Mouse (Mus musculus): ENCODE data around the gene Spag17. TPM values are rescaled to one million over a fixed set of nuclear protein-coding genes. Genes with fewer than 3 reads are reported as not detected.

The Spag17 gene
- total RNA-seq, 2 experiments from 2014 or later: not detected

- no peak for DNase-seq (ENCODE audit: low spot score)
Observed at GRCm38 (mm10) chr3:99964345-99964744, 79.1 kb downstream of the Spag17 start.

- DNase-seq (ENCODE audit: low spot score): no peak
Observed at GRCm38 (mm10) chr3:99965863-99966262, 80.7 kb downstream of the Spag17 start.

- no peak for DNase-seq (ENCODE audit: low spot score)
Observed at GRCm38 (mm10) chr3:99966285-99966684, 81.1 kb downstream of the Spag17 start.

DNA sequence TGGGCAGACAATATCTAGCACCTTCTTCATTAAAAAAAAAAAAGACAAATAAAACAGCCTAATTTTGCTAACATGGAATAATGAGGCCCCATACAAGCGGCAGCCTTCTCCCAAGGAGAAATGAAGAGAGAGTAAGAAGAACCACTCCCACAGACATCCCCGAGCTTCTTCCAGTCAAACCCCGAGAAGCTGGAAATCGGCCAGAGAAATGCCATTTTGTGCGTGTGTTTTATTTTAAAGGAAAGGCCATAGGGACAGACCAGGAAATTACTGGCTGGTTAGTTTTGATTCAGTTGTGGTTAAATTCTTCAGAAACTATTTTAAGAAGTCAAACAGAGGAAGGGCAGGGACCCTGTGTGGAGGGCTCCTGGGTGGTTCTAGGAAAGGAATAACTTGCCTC is 85.6 kb downstream of the Spag17 start:
- DNase-seq (ENCODE audit: low spot score): no peak

GRCm38 (mm10) chr3:99981046-99981445 is 95.8 kb downstream of the Spag17 start:
- DNase-seq (ENCODE audit: low spot score): no peak

- no peak for DNase-seq (ENCODE audit: low spot score)
Observed at GRCm38 (mm10) chr3:100004676-100005075, 119.5 kb downstream of the Spag17 start.

GRCm38 (mm10) chr3:100009807-100010206 is 124.6 kb downstream of the Spag17 start:
- DNase-seq (ENCODE audit: low spot score): no peak

DNA sequence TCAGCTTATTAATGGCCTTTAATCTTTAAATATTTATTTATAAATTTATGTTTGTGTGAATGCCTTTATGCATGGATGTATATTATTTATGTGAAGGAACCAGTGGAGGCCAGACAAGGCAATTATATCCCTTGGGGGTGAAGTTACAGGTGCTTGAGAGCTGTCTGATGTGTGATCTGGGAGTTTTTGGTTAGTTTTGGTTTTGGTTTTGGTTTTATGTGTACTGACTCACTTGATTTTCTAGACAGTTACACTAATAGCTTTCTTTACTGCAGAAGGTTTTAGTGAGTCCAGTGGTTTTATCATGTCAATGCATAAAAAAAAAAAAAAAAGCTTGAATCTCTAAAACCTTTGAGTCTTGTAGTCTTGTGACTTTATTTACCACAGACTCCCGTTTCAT is 128.9 kb downstream of the Spag17 start:
- DNase-seq (ENCODE audit: low spot score): no peak

DNA sequence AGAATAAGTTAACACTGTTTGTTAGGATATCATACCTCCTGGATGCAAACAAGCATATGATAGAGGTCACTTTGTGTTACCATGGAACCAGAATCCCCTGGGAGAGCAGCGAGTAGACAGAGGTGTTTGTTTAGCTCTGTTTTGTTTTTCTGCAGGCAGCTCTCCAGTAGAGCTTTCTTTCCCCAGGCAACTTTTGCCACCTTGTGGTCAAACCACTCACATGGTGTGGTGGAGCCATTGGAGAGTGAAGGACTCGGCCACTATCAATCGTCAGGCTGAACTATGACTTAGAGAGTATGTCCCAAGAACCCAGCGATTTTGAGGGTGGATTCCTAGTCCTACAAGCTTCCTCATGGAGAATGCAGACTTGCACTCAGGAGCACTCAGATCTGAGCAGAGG is 146.1 kb downstream of the Spag17 start:
- DNase-seq (ENCODE audit: low spot score): no peak

DNA sequence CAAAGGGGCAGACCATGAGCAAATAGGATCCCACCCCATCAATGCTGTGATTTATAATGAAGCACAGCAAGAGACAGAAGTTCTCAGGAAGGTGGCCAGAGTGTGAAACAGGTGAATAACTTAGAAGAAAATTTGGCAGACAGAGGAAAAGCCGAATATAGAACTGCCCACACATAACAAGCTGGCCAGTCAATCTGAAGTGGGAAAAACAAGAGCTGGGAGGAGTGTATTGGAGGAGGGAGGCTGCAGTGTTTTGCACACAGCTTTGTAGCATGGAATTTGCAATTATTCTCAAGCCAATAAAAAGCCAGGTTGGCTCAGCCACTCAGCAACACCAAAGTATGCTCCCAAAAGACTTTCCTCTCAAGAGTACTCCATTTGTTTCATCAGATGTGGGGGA is 147.8 kb downstream of the Spag17 start:
- no peak for DNase-seq (ENCODE audit: low spot score)

DNA sequence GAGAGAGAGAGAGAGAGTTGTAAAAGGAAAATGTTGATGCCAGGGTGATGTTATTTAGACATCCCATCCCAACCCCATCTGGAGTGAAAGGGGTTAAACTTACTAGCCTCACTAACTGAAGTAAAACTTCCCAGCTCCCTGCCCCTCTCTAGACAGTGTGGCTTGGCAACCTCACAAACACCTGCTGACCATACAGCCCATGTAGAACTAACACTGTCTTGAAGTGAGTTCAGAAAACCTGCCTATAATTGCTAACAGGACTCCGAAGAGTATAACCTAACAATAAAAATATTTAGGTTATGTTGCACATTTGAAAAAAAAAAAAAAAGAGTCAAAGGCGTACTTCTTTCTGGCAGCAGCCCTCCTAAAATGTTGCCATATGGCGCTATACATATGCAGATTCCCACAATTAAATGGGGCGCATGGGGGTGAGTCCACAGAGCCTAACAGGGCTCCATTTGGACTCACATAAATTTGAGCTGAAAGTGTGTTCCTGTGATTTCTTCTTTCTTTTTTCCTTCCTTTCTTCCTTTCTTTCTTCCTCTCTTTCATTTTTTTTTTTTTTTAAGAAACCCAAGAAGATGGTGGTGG is 149.3 kb downstream of the Spag17 start:
- DNase-seq (ENCODE audit: low spot score): no peak

DNA sequence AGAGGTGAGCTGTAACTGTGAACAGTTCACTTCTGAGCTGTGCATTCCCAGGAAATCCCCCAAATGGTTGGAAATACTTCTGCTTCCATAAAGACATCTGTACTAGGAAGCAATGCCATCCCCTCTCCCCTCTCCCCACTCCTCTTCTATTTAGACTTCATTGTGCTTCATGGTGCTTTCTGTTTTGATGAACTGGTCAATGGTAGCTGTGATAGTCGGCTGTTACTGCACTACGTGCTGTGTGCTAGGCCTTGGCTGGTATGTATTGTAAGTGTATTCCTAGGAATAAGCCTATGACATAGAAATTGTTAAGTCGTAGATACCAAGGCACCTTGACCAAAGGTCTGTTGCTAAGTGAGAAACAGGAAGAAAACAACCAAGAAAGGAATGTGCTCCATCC is 149.9 kb downstream of the Spag17 start:
- no peak for DNase-seq (ENCODE audit: low spot score)

DNA sequence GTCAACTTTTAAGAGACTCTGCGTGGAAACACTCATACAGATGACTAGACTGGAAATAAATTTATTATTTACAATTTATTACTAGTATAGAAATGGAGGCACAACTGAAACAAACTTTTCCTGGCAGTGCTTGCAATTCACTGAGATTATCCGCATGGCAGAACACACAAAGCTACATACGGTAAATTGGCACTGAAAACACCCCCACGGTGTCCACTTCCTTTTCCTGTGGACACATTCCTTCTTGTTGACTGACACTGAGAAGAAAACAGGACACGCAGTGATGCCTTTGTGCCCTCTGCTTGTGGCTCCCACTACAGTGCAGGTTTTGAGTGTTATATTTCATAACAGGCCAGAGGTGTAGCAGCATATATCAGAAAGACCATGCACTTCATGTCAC is 151.6 kb downstream of the Spag17 start:
- DNase-seq (ENCODE audit: low spot score): no peak

- DNase-seq (ENCODE audit: low spot score): no peak
Observed at GRCm38 (mm10) chr3:100074406-100074805, 189.2 kb downstream of the Spag17 start.

DNA sequence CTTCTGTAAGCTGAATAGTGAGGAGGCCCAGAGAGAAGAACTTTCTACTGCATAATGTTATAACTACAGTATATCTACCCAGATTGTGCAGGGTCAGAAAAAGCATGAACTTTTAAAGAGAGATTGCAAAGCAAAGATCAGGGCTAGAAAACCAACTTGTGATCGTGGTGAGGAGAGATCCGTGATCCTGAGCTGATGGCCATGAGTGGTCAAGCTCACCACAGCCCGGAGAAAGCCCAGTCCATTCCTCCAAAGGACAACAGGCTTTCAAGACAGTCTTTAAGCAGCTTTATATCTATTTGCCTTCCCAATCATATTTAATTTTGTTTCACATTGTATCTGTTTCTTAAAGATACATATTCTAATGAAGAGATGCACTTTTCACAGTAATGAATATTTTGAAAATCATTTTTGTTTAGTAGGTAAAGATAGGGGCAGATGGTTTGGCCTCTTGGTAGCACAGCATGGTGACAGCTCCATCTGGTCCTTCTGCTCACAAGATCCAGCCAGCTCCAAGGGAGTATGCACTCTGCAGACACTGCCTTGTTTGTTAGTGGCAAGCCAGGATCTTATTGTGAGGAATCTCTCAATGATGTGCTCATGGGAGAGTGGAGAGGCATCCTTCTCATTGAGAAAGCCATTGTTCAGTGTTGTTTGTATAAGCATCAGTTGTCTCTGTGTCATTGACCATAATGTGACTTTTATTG is 217.3 kb downstream of the Spag17 start:
- no peak for DNase-seq (ENCODE audit: low spot score)

- no peak for DNase-seq (ENCODE audit: low spot score)
Observed at GRCm38 (mm10) chr3:100106736-100107135, 221.5 kb downstream of the Spag17 start.

GRCm38 (mm10) chr3:100118681-100119080 is 233.5 kb downstream of the Spag17 start:
- no peak for DNase-seq (ENCODE audit: low spot score)

- DNase-seq (ENCODE audit: low spot score): no peak
Observed at GRCm38 (mm10) chr3:100121961-100122360, 236.8 kb downstream of the Spag17 start.

DNA sequence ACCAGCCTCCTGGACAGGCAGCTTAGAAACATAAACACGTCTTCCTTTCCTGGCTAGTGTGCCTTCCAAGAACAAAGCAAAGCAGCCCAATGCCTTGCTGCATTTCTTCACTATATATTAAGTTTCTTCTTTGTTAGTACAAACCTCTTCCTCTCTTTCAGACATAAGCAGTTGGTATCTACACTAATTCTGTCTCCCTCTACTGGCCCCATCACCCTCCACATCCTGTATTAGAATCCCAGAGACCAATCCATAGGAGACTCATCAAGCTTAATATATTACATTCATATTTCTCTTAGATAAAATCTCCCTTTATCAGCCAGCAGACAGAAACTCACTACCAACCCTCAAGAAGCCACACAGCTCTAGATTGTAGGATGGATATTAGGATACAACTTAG is 237.2 kb downstream of the Spag17 start:
- no peak for DNase-seq (ENCODE audit: low spot score)

DNA sequence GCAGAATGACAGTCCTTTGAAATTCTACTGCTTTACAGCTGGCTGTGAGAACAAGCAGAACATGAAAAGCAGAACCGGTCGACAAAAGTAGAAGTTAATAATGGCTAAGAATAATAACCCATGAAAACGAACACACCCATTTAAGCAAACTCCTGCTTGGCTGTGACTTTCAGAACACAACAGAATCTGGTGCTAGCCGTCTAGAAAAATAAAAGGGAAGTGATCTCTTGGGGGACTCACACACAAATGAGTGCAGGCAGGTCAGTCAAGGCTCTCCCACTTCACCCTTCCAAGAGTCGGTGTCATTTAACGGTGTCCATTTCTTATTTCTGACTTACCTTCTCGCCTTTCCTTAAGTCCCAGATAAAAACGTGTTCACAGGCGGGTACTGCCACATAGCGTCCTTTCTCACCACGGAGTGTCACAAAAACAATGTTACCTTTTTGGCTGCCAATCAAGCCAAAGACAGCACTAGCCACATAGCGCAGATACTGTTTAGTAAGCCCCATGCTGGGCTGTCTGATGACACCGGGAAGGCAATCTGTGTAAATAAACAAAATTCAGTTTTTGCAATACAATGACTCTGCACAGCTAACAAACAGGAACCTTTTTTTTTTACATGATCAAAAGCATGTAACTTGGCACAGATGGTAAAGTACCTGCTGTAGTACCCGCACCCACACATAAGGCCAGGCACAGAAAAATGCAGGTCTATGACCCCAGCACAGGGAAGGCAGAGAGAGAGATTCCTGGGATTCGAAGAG is 275.7 kb downstream of the Spag17 start:
- no peak for DNase-seq (ENCODE audit: low spot score)

GRCm38 (mm10) chr3:100161665-100162314 is 276.6 kb downstream of the Spag17 start:
- no peak for DNase-seq (ENCODE audit: low spot score)
